Mouse (Mus musculus) C2C12 (cell line): ENCODE measurements around the gene Arid5b. TPM values are rescaled to one million over a fixed set of nuclear protein-coding genes. Genes with fewer than 3 reads are reported as not detected.

Experiments
- H3K27me3 ChIP-seq: one replicate; pipeline ENCODE4 v1.6.1; 2011; ENCODE audit not compliant: control insufficient read depth, insufficient read depth, insufficient read length
- H3K36me3 ChIP-seq: one replicate; pipeline ENCODE4 v1.6.1; 2011; ENCODE audit not compliant: control insufficient read depth, insufficient read depth
- H3K4me3 ChIP-seq: one replicate; pipeline ENCODE4 v1.5.1; 2011; ENCODE audit warnings: mild to moderate bottlenecking, control low read depth; ENCODE audit not compliant: poor library complexity, insufficient read depth, severe bottlenecking
- H3K79me2 ChIP-seq: one replicate; pipeline ENCODE4 v1.6.1; 2011; ENCODE audit not compliant: control insufficient read depth, insufficient read depth
- H3K79me3 ChIP-seq: one replicate; pipeline ENCODE4 v1.6.1; 2011; ENCODE audit warnings: low read depth, control low read depth
- H3ac ChIP-seq: one replicate; pipeline ENCODE3; 2011; ENCODE audit warnings: low read depth; ENCODE audit not compliant: control insufficient read depth, insufficient read length
- CEBPB ChIP-seq: IDR thresholded peaks from one replicate; pipeline ENCODE4 v1.6.1; 2011; ENCODE audit warnings: low read depth, mild to moderate bottlenecking, control low read depth, moderate library complexity
- CTCF ChIP-seq: IDR thresholded peaks from one replicate; pipeline ENCODE4 v1.5.1; 2011; ENCODE audit not compliant: control insufficient read depth, insufficient read depth, insufficient read length
- FOSL1 ChIP-seq: IDR thresholded peaks from one replicate; pipeline ENCODE4 v1.8.0; 2011; ENCODE audit warnings: mild to moderate bottlenecking, low read length; ENCODE audit not compliant: poor library complexity, insufficient read depth, severe bottlenecking
- MAX ChIP-seq: IDR thresholded peaks from one replicate; pipeline ENCODE4 v1.6.1; 2011; ENCODE audit warnings: mild to moderate bottlenecking, control low read depth
- MYOD1 ChIP-seq: IDR thresholded peaks from one replicate; pipeline ENCODE4 v1.6.1; 2011; ENCODE audit warnings: low read depth; ENCODE audit not compliant: control insufficient read depth, insufficient read length
- MYOG ChIP-seq: IDR thresholded peaks from one replicate; pipeline ENCODE4 v1.6.1; 2011; ENCODE audit not compliant: control insufficient read depth, insufficient read length; ENCODE audit errors: extremely low read depth
- USF1 ChIP-seq: IDR thresholded peaks from one replicate; pipeline ENCODE4 v1.6.1; 2011; ENCODE audit warnings: low read depth, mild to moderate bottlenecking, control low read depth, moderate library complexity
- polyA plus RNA-seq: library from polyadenylated mRNA; unstranded; fragments of >200 nt; fragmentation: generic; extraction: Trizol; gene quantifications from one replicate; pipeline ENCODE4 v1.2.1, GENCODE M21; 2012; ENCODE audit warnings: missing spikeins

The Arid5b gene
- polyA plus RNA-seq, 1 experiment: 6.0 TPM

- no peaks in the 10 kb centered on the region for H3K36me3 ChIP-seq
- no peak overlapping the region for H3K4me3 ChIP-seq
- H3K79me3 ChIP-seq: no peaks in the 10 kb centered on the region
Measured at GRCm38 (mm10) chr10:68319438-68319837, 40.9 kb upstream of the Arid5b start.

GRCm38 (mm10) chr10:68318438-68318979 is 40.0 kb upstream of the Arid5b start:
- Histone ChIP-seq H3ac (no peak overlapping the region), H3K79me3 (no peaks in the 10 kb centered on the region), H3K4me3 (no peak overlapping the region), H3K36me3 (no peaks in the 10 kb centered on the region), H3K27me3 (no peaks in the 10 kb centered on the region), H3K79me2 (no peaks in the 10 kb centered on the region)
- TF ChIP-seq CTCF (no peak), MYOD1 (no peak), USF1 (no peak)

More at GRCm38 (mm10) chr10:68319438-68319837, 40.9 kb upstream of the Arid5b start:
- no peak overlapping the region for H3ac ChIP-seq
- H3K79me2 ChIP-seq: no peaks in the 10 kb centered on the region
- no peak for TF ChIP-seq CTCF
- no peaks in the 10 kb centered on the region for H3K27me3 ChIP-seq

GRCm38 (mm10) chr10:68312734-68313133 is 34.2 kb upstream of the Arid5b start:
- Histone ChIP-seq H3K36me3 (no peaks in the 10 kb centered on the region), H3K79me3 (no peaks in the 10 kb centered on the region), H3K79me2 (no peaks in the 10 kb centered on the region), H3K27me3 (no peaks in the 10 kb centered on the region), H3K4me3 (no peak overlapping the region), H3ac (no peak overlapping the region)
- TF ChIP-seq CEBPB: no peak
- TF ChIP-seq FOSL1: no peak
- no peak for TF ChIP-seq MAX
- no peak for TF ChIP-seq MYOG
- no peak for TF ChIP-seq USF1

- TF ChIP-seq CTCF (no peak), CEBPB (no peak), FOSL1 (no peak), MYOG (no peak), MAX (no peak), MYOD1 (no peak), USF1 (no peak)
- Histone ChIP-seq H3K27me3 (no peaks in the 10 kb centered on the region), H3K4me3 (no peak overlapping the region), H3ac (no peak overlapping the region), H3K36me3 (no peaks in the 10 kb centered on the region), H3K79me3 (no peaks in the 10 kb centered on the region), H3K79me2 (no peaks in the 10 kb centered on the region)
Measured at GRCm38 (mm10) chr10:68301013-68301412, 22.5 kb upstream of the Arid5b start.

- no peak overlapping the region for H3ac ChIP-seq
- H3K79me3 ChIP-seq: no peaks in the 10 kb centered on the region
- no peaks in the 10 kb centered on the region for H3K79me2 ChIP-seq
- TF ChIP-seq USF1 (no peak), CEBPB (no peak), MAX (no peak), CTCF (no peak), MYOD1 (no peak), MYOG (no peak), FOSL1 (no peak)
- H3K4me3 ChIP-seq: no peak overlapping the region
- H3K27me3 ChIP-seq: no peaks in the 10 kb centered on the region
- H3K36me3 ChIP-seq: no peaks in the 10 kb centered on the region
Measured at GRCm38 (mm10) chr10:68289465-68289864, 10.9 kb upstream of the Arid5b start.

- H3K79me2 ChIP-seq: peaks cover 6% of the 10 kb centered on the region
- TF ChIP-seq CEBPB (no peak), CTCF (peak; percentile 44)
- peak overlapping the region; percentile 22 for H3ac ChIP-seq
- H3K36me3 ChIP-seq: no peaks in the 10 kb centered on the region
- no peak overlapping the region for H3K4me3 ChIP-seq
- H3K27me3 ChIP-seq: no peaks in the 10 kb centered on the region
- peaks cover 4% of the 10 kb centered on the region for H3K79me3 ChIP-seq
Measured at GRCm38 (mm10) chr10:68282466-68283391, 4.2 kb upstream of the Arid5b start.
